Mouse (Mus musculus): ENCODE measurements around the gene Rps6ka3.

- TF ChIP-seq EP300 (IDR thresholded peaks at IDR 0.05; ENCODE audit: low read depth) (no peak), CTCF (IDR thresholded peaks at IDR 0.05; ENCODE audit: low read depth) (no peak)
These were observed 40.9 kb upstream of the Rps6ka3 start for GRCm38 (mm10) chrX:159169200-159169599.
